Mouse (Mus musculus) cortical plate, adult 2 months (tissue): ENCODE data around the gene Gopc.

ENCODE experiments used
- CTCF ChIP-seq: fragments of 200-500 bp; IDR thresholded peaks from 2 replicates; pipeline ENCODE4 v1.5.1; 2011; ENCODE audit warnings: mild to moderate bottlenecking, control low read depth, low read length; ENCODE audit not compliant: insufficient read depth; ENCODE audit errors: extremely low read depth
- POLR2A ChIP-seq: fragments of 200-500 bp; IDR thresholded peaks from 2 replicates; pipeline ENCODE4 v1.6.1; 2011; ENCODE audit warnings: mild to moderate bottlenecking, low read length, control low read depth; ENCODE audit not compliant: insufficient read depth; ENCODE audit errors: extremely low read depth

DNA sequence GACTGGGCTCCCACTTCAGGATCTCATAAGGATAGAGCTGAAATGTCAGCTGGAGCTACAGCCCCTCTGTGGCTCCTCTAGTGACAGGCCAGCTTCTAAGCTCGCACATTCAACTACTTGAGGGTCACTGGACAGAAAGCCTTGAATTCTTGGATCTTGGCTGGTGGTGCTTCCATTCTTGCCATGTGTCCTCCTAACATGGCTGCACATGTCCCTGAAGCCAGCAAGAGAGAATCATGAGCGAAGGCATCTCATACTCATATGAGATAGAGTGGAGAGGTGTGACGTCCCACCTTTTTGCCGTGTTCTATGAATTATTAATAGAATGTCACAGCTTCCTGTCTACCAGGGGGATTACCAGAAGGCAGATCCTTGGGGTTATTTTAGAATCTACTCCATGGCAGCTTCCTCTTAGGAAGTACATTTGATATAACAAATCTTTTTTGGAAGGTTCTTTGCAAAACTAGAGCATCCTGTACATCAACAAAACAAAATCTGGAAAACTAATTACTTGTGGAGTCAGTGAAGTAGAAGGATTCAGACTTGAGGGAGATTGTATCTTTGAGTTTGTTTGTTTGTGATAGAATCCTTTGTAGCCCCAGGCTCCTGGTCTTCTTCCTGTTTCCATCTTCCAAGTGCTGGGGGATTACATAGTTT lies 87.9 kb downstream of the Gopc start:
- TF ChIP-seq CTCF (no peak), POLR2A (no peak)
